Comparison of ENCODE assay signal across 20 mouse cellular contexts in the genomic region with DNA sequence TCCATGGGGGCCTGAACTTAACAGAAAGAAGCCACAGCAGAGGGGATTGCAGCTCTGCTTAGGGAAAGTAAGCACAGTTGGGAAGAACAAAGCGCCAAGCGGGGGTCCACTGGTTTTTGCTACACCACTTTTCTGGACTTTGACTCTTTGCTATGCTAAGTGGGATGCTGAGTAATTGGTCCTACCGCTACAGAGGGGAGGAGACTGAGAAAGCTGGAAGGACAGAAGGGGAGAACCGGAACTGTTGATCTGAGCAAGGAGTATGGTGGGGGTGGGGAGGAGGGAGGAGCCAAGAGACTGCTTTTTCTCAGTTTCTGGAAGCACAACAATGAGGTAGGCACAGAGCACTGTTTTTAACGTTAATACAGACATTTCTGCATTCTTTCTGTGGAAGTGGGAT.
"Had no signal": no experiment of that assay in that cellular context is flagged by ENCODE, and none has a peak within 500 bp of the region (broad histone marks: within the 10 kb centered on the region; RNA-seq: fewer than 3 reads in every experiment).

No protein-coding gene starts in this region.

- H3K27ac ChIP-seq: kidney, embryonic 15.5 days; limb, embryonic 10.5 days; limb, embryonic 13.5 days; liver, embryonic 12.5 days; liver, embryonic 15.5 days; lung, embryonic 15.5 days; stomach, postnatal 0 days had no signal

- H3K4me2 ChIP-seq: kidney, embryonic 15.5 days; limb, embryonic 13.5 days; liver, embryonic 12.5 days; liver, embryonic 15.5 days; lung, embryonic 15.5 days; midbrain, embryonic 11.5 days had no signal

- ATAC-seq: liver, embryonic 12.5 days had no signal

- H3K4me3 ChIP-seq: kidney, embryonic 15.5 days; limb, embryonic 10.5 days; limb, embryonic 13.5 days; liver, embryonic 12.5 days; liver, embryonic 15.5 days; lung, embryonic 15.5 days; megakaryocyte, embryonic 14.5 days had no signal

- H3K9me3 ChIP-seq: kidney, embryonic 15.5 days; limb, embryonic 10.5 days; limb, embryonic 13.5 days; liver, embryonic 12.5 days; liver, embryonic 15.5 days; lung, embryonic 15.5 days; megakaryocyte, embryonic 14.5 days had no signal

- H3K9ac ChIP-seq: kidney, embryonic 15.5 days; limb, embryonic 13.5 days; liver, embryonic 12.5 days; liver, embryonic 15.5 days; lung, embryonic 15.5 days had no signal

- H3K4me1 ChIP-seq: kidney, embryonic 15.5 days; limb, embryonic 13.5 days; liver, embryonic 12.5 days; liver, embryonic 15.5 days; lung, embryonic 15.5 days; megakaryocyte, embryonic 14.5 days had no signal

- H3K27me3 ChIP-seq: liver, embryonic 12.5 days; liver, embryonic 15.5 days; lung, embryonic 15.5 days had no signal

- DNase-seq: kidney, adult 8-10 months; kidney, postnatal 10 days; kidney, postnatal 36 days; liver; lung, adult 18-20 months; lung, postnatal 10 days; lung, postnatal 36 days; right cerebral cortex, postnatal 4 days; thymus, adult 2 months; thymus, postnatal 14 days; thymus, postnatal 4 days had no signal

- H3K36me3 ChIP-seq: kidney, embryonic 15.5 days; limb, embryonic 10.5 days; limb, embryonic 13.5 days; liver, embryonic 12.5 days; liver, embryonic 15.5 days; lung, embryonic 15.5 days had no signal
